Mouse (Mus musculus) intestine, postnatal 0 days (tissue): ENCODE measurements at regions not wholly inside any gene's neighbourhood (a gene's known extent, or its start where the extent isn't known, plus 50 kb on each side); places are given as distances from the start of the nearest gene placed in this dataset.

ENCODE experiments used
- ATAC-seq: fragments of 200-750 bp; cut with Nextera tagmentation; 2 replicates; pipeline ENCODE4 v1.8.0; 2017; ENCODE audit warnings: mild to moderate bottlenecking, moderate TSS enrichment, moderate library complexity
- H3K27ac ChIP-seq: fragments of 300-500 bp; sonication (generic); 2 replicates; pipeline ENCODE4 v1.5.1; 2014; ENCODE audit warnings: mild to moderate bottlenecking, low read depth, low read length, moderate library complexity
- H3K27me3 ChIP-seq: fragments of 300-500 bp; sonication (generic); replicated peaks from 2 replicates; pipeline ENCODE4 v1.6.1; 2014; ENCODE audit warnings: low read length, mixed read lengths; ENCODE audit not compliant: control insufficient read depth, insufficient read depth
- H3K36me3 ChIP-seq: fragments of 300-500 bp; sonication (generic); 2 replicates; pipeline ENCODE4 v1.6.1; 2014; ENCODE audit warnings: mild to moderate bottlenecking, moderate library complexity; ENCODE audit not compliant: control insufficient read depth, insufficient read depth
- H3K4me1 ChIP-seq: fragments of 300-500 bp; sonication (generic); replicated peaks from 2 replicates; pipeline ENCODE4 v1.6.1; 2014; ENCODE audit warnings: antibody characterized with exemption, low read length, mixed read lengths; ENCODE audit not compliant: control insufficient read depth, insufficient read depth
- H3K4me2 ChIP-seq: fragments of 300-500 bp; sonication (generic); replicated peaks from 2 replicates; pipeline ENCODE4 v1.6.1; 2014; ENCODE audit warnings: low read depth, mild to moderate bottlenecking, moderate library complexity
- H3K4me3 ChIP-seq: fragments of 300-500 bp; sonication (generic); 2 replicates; pipeline ENCODE4 v1.5.1; 2014; ENCODE audit warnings: low read depth, low read length
- H3K9ac ChIP-seq: fragments of 300-500 bp; sonication (generic); 2 replicates; pipeline ENCODE4 v1.6.1; 2014; ENCODE audit warnings: mild to moderate bottlenecking, low read depth, low read length
- H3K9me3 ChIP-seq: fragments of 300-500 bp; sonication (generic); 2 replicates; pipeline ENCODE4 v1.6.1; 2016; ENCODE audit warnings: mixed run types; ENCODE audit not compliant: control insufficient read depth
- CTCF ChIP-seq: sonication (generic); IDR thresholded peaks from 2 replicates; pipeline ENCODE4 v1.5.1; 2016; ENCODE audit warnings: low read depth, mild to moderate bottlenecking, control low read depth, antibody characterized with exemption, moderate library complexity
- WGBS: fragments of 180-500 bp; shearing (Covaris S2); extraction: QIAGEN DNeasy Blood & Tissue Kit; methylation state at CpG from one replicate; pipeline ENCODE4 v1.1.7; 2014; 5-methylcytosine and 5-hydroxymethylcytosine counted together

DNA sequence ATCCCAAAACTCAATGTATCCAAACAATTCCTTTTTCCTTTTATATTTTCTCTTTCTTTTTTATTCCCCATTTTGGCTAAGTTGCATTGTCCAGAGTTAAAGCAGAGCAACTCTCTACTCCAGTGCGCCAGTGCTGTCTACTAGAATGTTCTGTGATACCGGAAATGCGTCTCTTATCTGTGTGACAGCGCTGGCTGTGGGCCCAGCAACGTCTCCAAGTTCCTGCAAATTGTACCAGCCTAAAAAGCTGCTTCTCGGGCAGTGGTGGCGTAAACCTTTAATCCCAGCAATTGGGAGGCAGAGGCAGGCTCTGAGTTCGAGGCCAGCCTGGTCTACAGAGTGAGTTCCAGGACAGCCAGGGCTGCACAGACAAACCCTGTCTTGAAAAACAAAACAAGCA is 59.4 kb downstream of the Cox18 start:
- Histone ChIP-seq H3K4me2 (no peak overlapping the region), H3K9me3 (no peaks in the 10 kb centered on the region), H3K27ac (no peak overlapping the region), H3K36me3 (no peaks in the 10 kb centered on the region), H3K4me3 (no peak overlapping the region), H3K27me3 (no peaks in the 10 kb centered on the region), H3K9ac (no peak overlapping the region), H3K4me1 (no peaks in the 10 kb centered on the region)
- no peak for TF ChIP-seq CTCF
- 84% methylated on average over 8 of the region's 8 CpGs for WGBS
- no peak for ATAC-seq

DNA sequence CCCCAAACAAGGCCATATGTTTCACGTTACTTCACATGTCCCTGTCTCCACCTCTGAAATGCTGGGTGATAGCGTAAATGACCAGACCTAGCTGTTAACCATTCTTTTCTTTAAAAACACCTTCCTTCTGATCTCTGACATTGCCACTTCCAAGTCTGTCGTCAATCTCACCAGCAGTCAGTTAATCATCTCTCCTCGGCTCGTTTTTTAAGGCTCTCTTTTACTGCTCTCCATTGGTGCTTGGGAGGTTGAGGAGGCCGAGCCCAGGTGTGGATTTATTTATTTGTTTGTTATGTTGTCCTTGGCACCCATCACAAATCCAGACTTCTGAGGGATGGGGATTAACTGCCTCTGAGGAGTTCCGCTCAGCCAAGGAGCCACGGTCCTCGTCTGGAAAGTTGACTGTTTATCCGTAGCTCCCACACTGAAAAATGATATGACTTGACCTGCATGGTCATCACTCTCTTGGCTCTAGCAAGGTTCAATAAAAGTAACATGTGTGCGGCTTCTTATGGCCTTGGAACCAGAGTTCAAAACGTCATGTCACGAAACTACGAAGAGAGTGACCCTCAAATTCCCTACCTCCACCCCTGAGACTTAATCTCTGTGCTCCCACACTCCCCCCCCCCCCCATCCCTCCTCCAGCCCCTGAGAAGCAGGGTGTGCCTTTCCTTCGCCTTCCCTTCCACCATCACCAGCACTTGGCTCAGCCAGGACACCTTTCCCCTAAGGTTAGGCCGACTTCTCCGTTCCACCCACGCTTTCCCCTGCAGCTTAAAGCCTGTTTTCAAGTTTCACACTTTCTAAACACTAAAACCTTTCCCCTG is 60.6 kb downstream of the Cox18 start:
- no peak for ATAC-seq
- TF ChIP-seq CTCF: no peak
- no peak overlapping the region for H3K9ac ChIP-seq
- H3K27me3 ChIP-seq: no peaks in the 10 kb centered on the region
- WGBS: 74% methylated on average over 18 of the region's 18 CpGs
- no peaks in the 10 kb centered on the region for H3K36me3 ChIP-seq
- no peaks in the 10 kb centered on the region for H3K9me3 ChIP-seq
- no peak overlapping the region for H3K27ac ChIP-seq
- H3K4me2 ChIP-seq: no peak overlapping the region
- H3K4me3 ChIP-seq: no peak overlapping the region
- H3K4me1 ChIP-seq: no peaks in the 10 kb centered on the region

DNA sequence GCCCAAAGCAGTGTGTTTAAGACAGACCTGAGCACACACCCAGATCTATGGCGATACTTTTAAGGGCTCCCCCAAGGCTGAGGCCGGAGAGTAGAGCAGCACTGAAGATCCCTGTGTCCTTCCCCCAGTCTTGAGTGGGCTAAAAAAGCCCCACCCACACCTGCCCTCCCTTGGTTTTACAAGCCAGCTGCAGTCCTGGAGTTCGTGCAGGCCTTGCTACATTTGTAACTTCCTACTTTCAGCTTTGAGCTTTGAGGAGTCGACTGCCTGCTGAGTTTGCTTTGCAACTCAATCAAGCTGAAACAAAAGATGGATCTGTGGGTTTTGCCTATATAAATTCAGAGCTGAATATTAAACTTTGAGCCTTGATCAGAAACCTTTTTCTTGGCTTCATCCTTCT is 63.5 kb downstream of the Cox18 start:
- H3K4me3 ChIP-seq: no peak overlapping the region
- no peak overlapping the region for H3K4me2 ChIP-seq
- no peak for TF ChIP-seq CTCF
- no peaks in the 10 kb centered on the region for H3K27me3 ChIP-seq
- no peaks in the 10 kb centered on the region for H3K36me3 ChIP-seq
- 68% methylated on average over 4 of the region's 4 CpGs for WGBS
- ATAC-seq: no peak
- H3K4me1 ChIP-seq: no peaks in the 10 kb centered on the region
- no peak overlapping the region for H3K9ac ChIP-seq
- H3K27ac ChIP-seq: no peak overlapping the region
- H3K9me3 ChIP-seq: no peaks in the 10 kb centered on the region

DNA sequence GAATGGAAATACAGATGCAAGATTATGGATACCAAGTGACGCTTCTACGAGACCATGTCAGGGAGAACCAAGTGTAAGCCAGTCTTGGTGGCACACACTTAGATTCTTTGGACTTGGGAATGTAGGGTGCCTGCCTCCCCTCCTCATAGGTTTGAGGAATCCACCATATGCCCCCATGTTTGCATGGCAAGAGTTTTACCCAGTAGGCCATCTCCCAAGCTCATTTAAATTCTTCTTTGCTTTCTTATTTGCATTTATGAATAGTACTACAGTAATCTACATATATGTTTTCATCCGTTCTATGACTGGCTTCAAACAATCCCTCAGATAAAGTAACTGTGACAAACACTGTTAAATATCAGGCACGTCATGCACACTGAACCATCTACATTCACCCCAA is 67.3 kb downstream of the Cox18 start:
- no peak overlapping the region for H3K9ac ChIP-seq
- no peaks in the 10 kb centered on the region for H3K4me1 ChIP-seq
- H3K4me2 ChIP-seq: no peak overlapping the region
- WGBS: 93% methylated on average over 4 of the region's 4 CpGs
- H3K36me3 ChIP-seq: no peaks in the 10 kb centered on the region
- H3K27ac ChIP-seq: no peak overlapping the region
- no peak for ATAC-seq
- no peaks in the 10 kb centered on the region for H3K9me3 ChIP-seq
- no peak for TF ChIP-seq CTCF
- H3K4me3 ChIP-seq: no peak overlapping the region
- no peaks in the 10 kb centered on the region for H3K27me3 ChIP-seq

DNA sequence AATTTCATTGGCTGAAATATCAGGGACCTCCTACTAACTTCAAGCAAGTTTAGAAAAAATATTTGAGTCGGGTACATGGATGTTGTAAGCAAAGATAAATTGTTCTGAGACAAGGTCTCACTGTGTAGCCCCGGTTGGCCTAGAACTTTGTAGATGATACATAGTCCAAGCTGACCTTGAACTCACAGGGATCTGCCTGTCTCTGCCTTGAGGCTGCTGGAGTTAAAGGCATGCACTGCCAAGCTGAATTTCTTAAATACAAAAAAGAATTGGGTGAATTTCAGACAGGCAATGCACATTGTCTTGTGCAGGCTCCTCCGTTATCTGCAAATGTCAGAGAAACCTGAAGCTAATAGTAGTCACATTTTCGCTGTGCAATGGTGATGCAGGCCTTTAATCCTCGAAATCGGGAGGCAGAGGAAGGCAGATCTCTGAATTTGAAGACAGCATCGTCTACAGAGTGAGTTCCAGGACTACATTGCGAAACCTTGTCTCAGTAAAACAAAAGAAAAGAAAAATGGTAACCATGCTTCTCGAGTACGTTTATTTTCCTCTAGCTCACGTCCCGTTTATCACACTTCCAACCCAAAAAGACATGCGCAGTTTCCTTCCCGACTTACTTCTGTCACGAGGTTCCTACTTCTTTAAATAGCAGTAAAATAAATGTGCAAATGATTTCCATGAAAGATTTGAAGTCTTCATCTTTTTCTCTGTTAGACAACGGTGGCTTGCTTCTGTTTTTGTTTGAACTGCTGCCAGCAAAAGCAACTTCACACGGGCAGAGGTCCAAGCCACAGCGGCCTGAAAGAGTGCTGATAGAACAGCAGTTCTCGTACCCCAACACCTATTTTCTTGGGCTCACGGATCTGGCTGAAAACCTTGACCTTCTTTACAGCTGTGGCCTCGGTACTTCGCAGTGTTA is 73.9 kb downstream of the Cox18 start:
- WGBS: 72% methylated on average over 22 of the region's 22 CpGs
- Histone ChIP-seq H3K27me3 (no peaks in the 10 kb centered on the region), H3K36me3 (no peaks in the 10 kb centered on the region), H3K9ac (no peak overlapping the region), H3K27ac (no peak overlapping the region), H3K4me3 (no peak overlapping the region), H3K9me3 (no peaks in the 10 kb centered on the region), H3K4me2 (no peak overlapping the region), H3K4me1 (no peaks in the 10 kb centered on the region)
- TF ChIP-seq CTCF: no peak
- ATAC-seq: no peak

DNA sequence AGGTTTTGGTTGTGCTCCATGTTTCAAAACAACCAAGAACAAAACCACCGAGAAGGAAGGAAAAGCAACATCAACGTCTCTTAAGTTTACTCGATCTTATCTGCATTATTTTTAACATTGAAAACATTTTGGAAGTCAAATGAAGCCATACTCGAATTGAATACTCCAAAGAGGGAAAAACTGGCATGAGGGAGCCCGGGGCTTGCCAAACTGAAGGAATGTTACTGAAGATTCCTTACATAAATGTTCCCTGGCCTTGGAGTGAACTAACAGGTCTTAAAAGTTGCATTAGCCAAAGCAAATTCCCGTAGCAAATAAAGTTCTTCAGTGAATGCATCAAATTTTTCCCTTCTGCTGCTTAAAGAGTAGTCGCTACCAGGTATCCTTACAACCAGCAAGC is 87.8 kb downstream of the Cox18 start:
- Histone ChIP-seq H3K4me1 (no peaks in the 10 kb centered on the region), H3K4me3 (no peak overlapping the region), H3K4me2 (no peak overlapping the region), H3K27ac (no peak overlapping the region), H3K9me3 (no peaks in the 10 kb centered on the region), H3K36me3 (no peaks in the 10 kb centered on the region), H3K27me3 (no peaks in the 10 kb centered on the region), H3K9ac (no peak overlapping the region)
- no peak for TF ChIP-seq CTCF
- ATAC-seq: no peak
- 78% methylated on average over 7 of the region's 7 CpGs for WGBS
